Mouse (Mus musculus): Measurements from ENCODE around the gene Mplkip. TPM values are rescaled to one million over a fixed set of nuclear protein-coding genes. Genes with fewer than 3 reads are reported as not detected.

Gene Mplkip
- total and polyA plus RNA-seq, 3 experiments: 20.1 to 39.1 TPM; not detected in 1

DNA sequence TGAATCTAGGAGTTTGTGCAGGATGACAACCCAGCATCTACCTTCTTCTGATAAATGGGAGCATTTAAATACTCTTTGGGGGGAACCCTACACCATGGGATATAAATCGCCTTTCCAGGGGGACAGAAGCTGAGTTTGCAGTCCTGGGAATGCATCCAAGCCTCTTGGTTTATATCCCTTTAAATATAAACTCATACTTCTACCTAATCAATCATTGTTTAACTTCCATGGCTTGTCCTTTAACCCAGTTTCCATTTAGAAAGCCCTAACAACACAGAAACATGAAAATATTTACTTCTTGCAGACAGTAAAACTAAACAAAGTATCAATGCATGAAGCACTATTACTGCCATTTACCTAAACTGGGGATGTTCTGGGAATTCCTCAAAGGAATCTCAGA, 3.6 kb upstream of the Mplkip start:
- no peak for DNase-seq (ENCODE audit: low read depth, low spot score)
- H3K36me3 ChIP-seq (ENCODE audit: control insufficient read depth in 1 of 2, insufficient read depth in 2 of 2, low read length in 2 of 2): peaks cover 0 to 9% of the 10 kb centered on the region in 2 experiments; a peak in 2 of 4 replicates
- TF ChIP-seq TAL1 (IDR thresholded peaks at IDR 0.05; ENCODE audit: low read length) (no peak), KAT2A (conservative IDR thresholded peaks at IDR 0.05; ENCODE audit: low read depth, low read length) (no peak), MEF2A (IDR thresholded peaks at IDR 0.05; ENCODE audit: extremely low read depth, insufficient replicate concordance, low read depth, low read length, poor library complexity, severe bottlenecking) (no peak), NELFE (IDR thresholded peaks at IDR 0.05; ENCODE audit: low read depth, low read length) (no peak), MYC (IDR thresholded peaks at IDR 0.05; ENCODE audit: low read depth, low read length) (no peak), CHD1 (IDR thresholded peaks at IDR 0.05; ENCODE audit: low read depth, low read length) (no peak), MAX (IDR thresholded peaks at IDR 0.05; ENCODE audit: low read length) (no peak), POLR2A (IDR thresholded peaks at IDR 0.05; ENCODE audit: control insufficient read depth in 1 of 2, insufficient read depth in 1 of 2, low read depth in 1 of 2, low read length in 2 of 2, poor library complexity in 1 of 2) (no peak), MAZ (IDR thresholded peaks at IDR 0.05; ENCODE audit: low read depth, low read length) (no peak), ZMIZ1 (IDR thresholded peaks at IDR 0.05; ENCODE audit: low read depth, low read length) (no peak), RCOR1 (IDR thresholded peaks at IDR 0.05; ENCODE audit: low read depth, low read length) (no peak)
- H3K4me3 ChIP-seq (ENCODE audit: control insufficient read depth in 1 of 2, insufficient read depth in 1 of 2, low read depth in 2 of 2, low read length in 2 of 2): no peak overlapping the region
- H3K9ac ChIP-seq (ENCODE audit: control insufficient read depth, low read depth, low read length, poor library complexity, severe bottlenecking): no peak overlapping the region
- peaks cover 0 to 4% of the 10 kb centered on the region in 2 experiments; a peak in 3 of 4 replicates for H3K4me1 ChIP-seq (ENCODE audit: control insufficient read depth in 1 of 2, insufficient read depth in 2 of 2, low read length in 2 of 2)
- H3K79me2 ChIP-seq (ENCODE audit: control insufficient read depth, insufficient read depth, low read length, poor library complexity): peaks cover 11% of the 10 kb centered on the region
- H3K27ac ChIP-seq (ENCODE audit: control insufficient read depth, low read depth, low read length): no peak overlapping the region
- no peaks in the 10 kb centered on the region for H3K27me3 ChIP-seq (ENCODE audit: control insufficient read depth in 1 of 2, insufficient read depth in 2 of 2, low read length in 2 of 2)
- H3K9me3 ChIP-seq (replicated peaks; ENCODE audit: insufficient read depth, low read length): no peaks in the 10 kb centered on the region

DNA sequence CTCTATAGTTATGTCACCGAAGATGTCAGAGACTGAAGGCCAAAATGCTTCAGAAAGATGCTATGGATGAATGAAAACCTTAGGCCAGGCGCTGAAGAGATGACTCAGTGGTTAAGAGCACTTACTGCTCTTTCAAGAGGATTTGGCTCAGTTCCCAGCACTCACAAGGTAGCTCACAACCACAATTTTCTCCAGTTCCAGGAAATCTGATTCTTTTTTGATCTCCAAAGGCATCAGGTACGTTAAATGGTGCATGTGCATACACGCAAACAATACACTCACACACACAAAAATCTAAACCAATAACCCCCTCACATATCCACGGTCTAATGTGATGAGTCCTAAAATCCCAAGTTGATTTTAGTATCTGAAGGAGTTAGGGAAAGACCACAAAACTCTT, 1.2 kb upstream of the Mplkip start:
- Histone ChIP-seq H3K27me3 (ENCODE audit: control insufficient read depth in 1 of 2, insufficient read depth in 2 of 2, low read length in 2 of 2) (no peaks in the 10 kb centered on the region), H3K9ac (ENCODE audit: control insufficient read depth, low read depth, low read length, poor library complexity, severe bottlenecking) (peak overlapping the region; percentile 83), H3K27ac (ENCODE audit: control insufficient read depth, low read depth, low read length) (no peak overlapping the region), H3K4me1 (ENCODE audit: control insufficient read depth in 1 of 2, insufficient read depth in 2 of 2, low read length in 2 of 2) (peaks cover 3 to 6% of the 10 kb centered on the region in 2 experiments), H3K4me3 (ENCODE audit: control insufficient read depth in 1 of 2, insufficient read depth in 1 of 2, low read depth in 2 of 2, low read length in 2 of 2) (peak overlapping the region; percentile 33 to 93), H3K9me3 (replicated peaks; ENCODE audit: insufficient read depth, low read length) (no peaks in the 10 kb centered on the region), H3K36me3 (ENCODE audit: control insufficient read depth in 1 of 2, insufficient read depth in 2 of 2, low read length in 2 of 2) (peaks cover 0 to 25% of the 10 kb centered on the region in 2 experiments; a peak in 3 of 4 replicates), H3K79me2 (ENCODE audit: control insufficient read depth, insufficient read depth, low read length, poor library complexity) (peaks cover 21% of the 10 kb centered on the region)
- peak; percentile 92 for DNase-seq (ENCODE audit: low read depth, low spot score)
- TF ChIP-seq SIN3A (IDR thresholded peaks at IDR 0.05; ENCODE audit: low read length) (peak; percentile 15), BHLHE40 (IDR thresholded peaks at IDR 0.05; ENCODE audit: borderline replicate concordance, low read depth, low read length) (peak; percentile 51; the same call in 1 of the 2 replicates), EP300 (IDR thresholded peaks at IDR 0.05; ENCODE audit: low read depth in 1 of 2, low read length in 2 of 2) (peak in 1 of 2 experiments; percentile 47; a peak in 1 of 4 replicates), MXI1 (IDR thresholded peaks at IDR 0.05; ENCODE audit: low read depth, low read length) (peak; percentile 30; the same call in 1 of the 2 replicates), USF1 (IDR thresholded peaks at IDR 0.05; ENCODE audit: low read depth, low read length) (no peak), TBP (IDR thresholded peaks at IDR 0.05; ENCODE audit: low read depth, low read length) (0 out of 2 replicates have a peak, but pooled peaks have one; percentile 21), MEF2A (IDR thresholded peaks at IDR 0.05; ENCODE audit: extremely low read depth, insufficient replicate concordance, low read depth, low read length, poor library complexity, severe bottlenecking) (no peak), GATA1 (IDR thresholded peaks at IDR 0.05; ENCODE audit: low read depth, low read length) (peak; percentile 43; the same call in 1 of the 2 replicates), NRF1 (IDR thresholded peaks at IDR 0.05; ENCODE audit: insufficient read depth, low read depth, low read length, poor library complexity, severe bottlenecking) (no peak), ETS1 (IDR thresholded peaks at IDR 0.05; ENCODE audit: low read depth, low read length) (peak; percentile 44; the same call in 1 of the 2 replicates)
